Mouse (Mus musculus) layer of hippocampus, adult 2 months (tissue): ENCODE results near the gene Mxd4. TPM values are rescaled to one million over a fixed set of nuclear protein-coding genes. Genes with fewer than 3 reads are reported as not detected.

Experiments
- DNase-seq, 2 experiments: peaks; one replicate each; pipeline ENCODE4 v3.0.0; 2022; ENCODE audit warnings: low spot score in 2 of 2
- H3K27ac ChIP-seq: fragments of 200-600 bp; 2 replicates; pipeline ENCODE4 v1.8.1; 2022
- H3K4me3 ChIP-seq: fragments of 200-600 bp; 2 replicates; pipeline ENCODE4 v1.8.1; 2022; ENCODE audit warnings: mild to moderate bottlenecking
- CTCF ChIP-seq: fragments of 200-600 bp; conservative IDR thresholded peaks from 2 replicates; pipeline ENCODE4 v1.8.1; 2022; ENCODE audit warnings: antibody characterized with exemption, mild to moderate bottlenecking, moderate library complexity
- total RNA-seq, 2 experiments: library from RNA; stranded (reverse); gene quantifications; 2 replicates each; pipeline ENCODE4 v1.2.3; 2021

Gene Mxd4
- total RNA-seq, 2 experiments from 2014 or later: 84.9 to 94.7 TPM

DNA sequence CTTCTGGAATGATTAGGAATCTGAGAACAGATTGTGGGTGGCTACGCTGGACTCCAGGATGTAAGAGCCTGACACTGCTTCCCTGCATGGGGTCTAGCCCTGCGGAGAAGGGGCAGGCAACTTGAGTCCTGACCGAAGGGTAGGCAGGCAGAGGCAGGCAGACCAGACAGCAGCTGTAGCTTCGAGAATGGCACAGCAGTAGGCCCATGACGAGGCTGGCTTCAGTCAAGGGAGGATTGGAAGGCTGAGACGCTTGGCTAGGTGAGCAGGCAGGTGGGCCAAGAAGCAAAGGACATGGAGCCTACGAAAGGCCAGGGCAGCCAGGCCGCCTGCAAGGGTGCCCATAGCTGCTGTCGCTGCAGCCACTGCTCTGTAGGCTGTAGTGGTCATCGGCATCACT is 10.8 kb downstream of the Mxd4 start:
- no peak for DNase-seq
- TF ChIP-seq CTCF: no peak
- H3K27ac ChIP-seq: peak overlapping the region; percentile 39; the same call in 1 of the 2 replicates
- H3K4me3 ChIP-seq: no peak overlapping the region

GRCm38 (mm10) chr5:34175403-34175694 is 12.2 kb downstream of the Mxd4 start:
- Histone ChIP-seq H3K27ac (peak overlapping the region; percentile 53; the same call in 1 of the 2 replicates), H3K4me3 (no peak overlapping the region)
- no peak for DNase-seq
- no peak for TF ChIP-seq CTCF

GRCm38 (mm10) chr5:34174550-34175402 is 12.7 kb downstream of the Mxd4 start:
- no peak for DNase-seq
- no peak overlapping the region for H3K4me3 ChIP-seq
- peak overlapping the region; percentile 53; the same call in 1 of the 2 replicates for H3K27ac ChIP-seq
- TF ChIP-seq CTCF: no peak

GRCm38 (mm10) chr5:34174021-34174420 is 13.5 kb downstream of the Mxd4 start:
- Histone ChIP-seq H3K4me3 (no peak overlapping the region), H3K27ac (peak overlapping the region; percentile 53; the same call in 1 of the 2 replicates)
- DNase-seq: no peak
- TF ChIP-seq CTCF: no peak

DNA sequence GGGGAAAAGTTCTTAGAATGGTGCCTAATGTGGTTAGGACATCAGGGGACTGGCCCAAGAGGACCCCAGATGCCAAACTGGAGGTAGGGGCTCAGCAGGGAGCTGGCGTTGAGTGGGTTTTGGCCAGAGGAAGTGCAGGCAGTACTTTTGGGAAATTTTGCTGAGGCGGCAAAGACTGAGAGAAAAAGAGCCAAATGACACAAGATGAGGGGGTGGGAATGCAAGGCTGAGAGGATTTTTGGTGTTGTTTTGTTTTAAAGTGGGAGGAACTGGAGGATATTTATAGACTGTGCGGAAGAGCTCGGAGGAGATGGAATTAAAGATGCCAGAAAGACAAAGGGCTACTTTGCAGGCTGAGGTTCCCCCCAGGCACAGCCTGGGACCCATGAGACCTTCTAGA is 16.8 kb downstream of the Mxd4 start:
- peak overlapping the region; percentile 90 for H3K27ac ChIP-seq

GRCm38 (mm10) chr5:34169954-34170353 is 17.6 kb downstream of the Mxd4 start:
- Histone ChIP-seq H3K27ac (peak overlapping the region; percentile 90), H3K4me3 (peak overlapping the region; percentile 88)
- TF ChIP-seq CTCF: no peak
- no peak for DNase-seq

More for the DNA sequence above, 16.8 kb downstream of the Mxd4 start:
- no peak overlapping the region for H3K4me3 ChIP-seq
- peak in 1 of 2 experiments; percentile 57 for DNase-seq
- no peak for TF ChIP-seq CTCF

DNA sequence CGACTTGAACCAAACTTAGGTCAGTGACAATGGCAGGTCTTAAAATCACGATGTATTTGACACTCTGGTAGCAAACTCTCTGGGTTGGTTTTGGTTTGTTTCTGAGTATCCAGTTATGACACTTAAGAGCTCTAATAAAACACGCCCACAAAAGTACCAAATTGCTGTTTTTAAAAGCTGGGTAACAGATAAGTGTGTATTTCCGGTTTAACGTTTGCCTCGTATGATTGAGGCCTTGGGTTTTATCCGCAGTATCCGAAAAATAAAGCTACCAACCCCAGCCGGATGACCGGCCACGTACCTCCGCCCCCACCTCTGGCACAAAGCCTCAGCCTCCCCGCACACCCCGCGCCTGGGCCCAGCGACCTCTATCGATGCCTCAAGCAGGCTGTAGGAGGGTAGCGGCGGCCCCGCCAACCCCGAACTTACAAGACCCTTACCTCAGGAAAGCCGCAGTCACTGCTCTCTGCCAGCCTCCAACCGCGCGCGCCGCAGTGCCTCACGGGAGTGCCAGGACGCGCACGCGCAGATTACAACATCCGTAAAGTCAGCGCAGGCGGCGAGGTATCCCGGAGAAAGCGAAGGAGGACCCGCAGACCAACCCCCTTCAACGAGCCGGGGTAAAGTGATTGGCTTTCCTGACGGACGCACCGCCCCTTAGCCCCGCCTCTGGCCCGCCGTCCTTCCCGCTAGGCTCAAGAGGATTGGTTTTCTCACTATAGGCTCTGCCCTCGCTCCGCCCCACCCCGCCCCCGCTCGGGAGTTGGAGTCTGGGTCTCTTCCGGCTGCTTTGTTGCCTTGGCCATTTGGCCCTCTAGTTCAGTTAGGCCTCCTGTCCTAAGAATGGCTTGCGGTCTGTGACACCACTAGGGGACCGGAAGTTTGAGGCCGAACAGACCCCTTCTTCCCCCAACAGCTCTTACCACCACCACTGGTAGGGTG is 18.3 kb downstream of the Mxd4 start, which contains the start of the genes Poln and Haus3:
TSS of gene Poln (minus strand) at position 499 of the 942 bp plus-strand sequence.
TSS of gene Haus3 (minus strand) at position 578 of the 942 bp plus-strand sequence.
- peak; percentile 95 to 99 for DNase-seq
- H3K27ac ChIP-seq: peak within 1 kb of the TSS; percentile 90
- TF ChIP-seq CTCF: peak; percentile 39
- peak within 1 kb of the TSS; percentile 88 for H3K4me3 ChIP-seq

GRCm38 (mm10) chr5:34167857-34168256 is 19.7 kb downstream of the Mxd4 start:
- Histone ChIP-seq H3K27ac (no peak overlapping the region), H3K4me3 (no peak overlapping the region)
- no peak for DNase-seq
- TF ChIP-seq CTCF: no peak

DNA sequence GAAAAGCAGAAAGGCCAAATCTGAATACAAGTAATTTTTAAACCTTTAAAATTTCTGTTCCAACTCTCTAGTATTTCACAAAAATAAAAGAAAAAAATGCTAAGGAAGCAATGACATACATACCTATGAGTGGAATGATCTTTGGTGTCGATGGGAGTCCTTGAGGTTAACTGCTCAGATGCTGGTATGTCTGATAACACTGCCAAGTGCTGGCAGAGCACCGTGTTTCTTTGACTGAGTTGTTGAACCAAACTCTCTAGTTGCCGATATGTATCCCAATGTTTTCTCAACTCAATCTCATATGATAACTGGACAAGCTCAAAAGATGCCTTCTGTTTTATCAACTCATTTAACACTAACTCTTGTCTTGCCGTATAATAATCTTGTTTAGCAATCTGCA is 21.7 kb downstream of the Mxd4 start:
- TF ChIP-seq CTCF: no peak
- no peak overlapping the region for H3K4me3 ChIP-seq
- DNase-seq: no peak
- no peak overlapping the region for H3K27ac ChIP-seq

DNA sequence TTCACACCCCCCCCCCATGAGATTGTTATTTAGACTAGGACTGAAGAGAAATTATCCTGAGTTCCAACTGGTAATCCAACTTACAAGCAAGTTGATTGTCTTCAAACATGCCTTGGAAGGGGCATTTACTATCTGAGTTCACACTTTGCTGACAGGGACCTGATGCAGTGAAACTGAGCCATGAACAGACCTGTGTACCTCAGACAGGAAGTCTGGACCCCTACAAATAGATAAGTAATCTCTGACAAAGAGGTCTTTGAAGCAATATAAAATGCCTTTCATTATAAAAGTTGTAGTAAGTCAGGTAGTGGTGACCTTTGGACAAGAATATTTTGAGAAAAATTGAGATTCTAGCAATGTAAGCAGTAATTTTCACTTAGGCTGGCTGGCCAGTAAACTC is 39.0 kb downstream of the Mxd4 start:
- DNase-seq: no peak
- no peak overlapping the region for H3K27ac ChIP-seq
- TF ChIP-seq CTCF: no peak
- no peak overlapping the region for H3K4me3 ChIP-seq

- TF ChIP-seq CTCF: peak; percentile 77
- H3K4me3 ChIP-seq: no peak overlapping the region
- DNase-seq: peak in 1 of 2 experiments; percentile 19
Measured at GRCm38 (mm10) chr5:34147554-34147953, 40.0 kb downstream of the Mxd4 start.

DNA sequence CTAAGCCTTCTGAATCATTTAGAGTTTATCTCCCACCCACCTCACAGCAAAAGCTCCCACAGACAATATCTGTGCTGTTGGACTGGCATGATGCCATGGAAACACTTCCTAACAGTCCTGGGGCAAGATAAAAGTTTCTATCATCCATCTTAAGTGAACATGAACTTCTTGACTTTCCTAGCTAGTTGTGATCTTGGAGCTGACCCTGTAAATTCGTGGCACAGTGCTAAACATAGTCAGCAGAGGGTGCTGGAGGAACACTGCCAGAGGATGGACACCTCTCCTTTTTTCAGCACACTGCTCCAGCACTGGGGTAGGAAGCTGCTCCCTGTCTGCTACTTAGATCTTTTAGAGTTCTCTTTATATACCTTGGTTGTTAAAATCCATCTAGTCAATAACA is 47.8 kb downstream of the Mxd4 start:
- H3K4me3 ChIP-seq: no peak overlapping the region
- no peak overlapping the region for H3K27ac ChIP-seq
- peak; percentile 80 for TF ChIP-seq CTCF
- peak; percentile 10 to 45 for DNase-seq

More at GRCm38 (mm10) chr5:34147554-34147953, 40.0 kb downstream of the Mxd4 start:
- no peak overlapping the region for H3K27ac ChIP-seq

GRCm38 (mm10) chr5:34132731-34133130 is 54.8 kb downstream of the Mxd4 start:
- TF ChIP-seq CTCF: peak; percentile 49
- Histone ChIP-seq H3K4me3 (no peak overlapping the region), H3K27ac (peak overlapping the region; percentile 55)
- peak; percentile 17 to 44 for DNase-seq
